Mouse (Mus musculus) adrenal gland, postnatal 4 days (tissue): Measurements from ENCODE around the gene Dennd1b. TPM values are rescaled to one million over a fixed set of nuclear protein-coding genes. Genes with fewer than 3 reads are reported as not detected.

ENCODE experiments used
- DNase-seq, 2 experiments: peaks; one replicate each; pipeline ENCODE4 v3.0.0; 2021 to 2022; ENCODE audit warnings: low spot score in 2 of 2, mixed read lengths in 2 of 2
- total RNA-seq, 2 experiments: library from RNA; stranded (reverse); gene quantifications; 2 replicates each; pipeline ENCODE4 v1.2.3; 2021

Gene Dennd1b
- total RNA-seq, 2 experiments from 2014 or later = 25.0 to 26.2 TPM

- no peak for DNase-seq
Measured at GRCm38 (mm10) chr1:138962266-138963101, 751 bp upstream of the Dennd1b start.

GRCm38 (mm10) chr1:138963868-138964458 is 728 bp downstream of the Dennd1b start:
- DNase-seq = no peak

DNA sequence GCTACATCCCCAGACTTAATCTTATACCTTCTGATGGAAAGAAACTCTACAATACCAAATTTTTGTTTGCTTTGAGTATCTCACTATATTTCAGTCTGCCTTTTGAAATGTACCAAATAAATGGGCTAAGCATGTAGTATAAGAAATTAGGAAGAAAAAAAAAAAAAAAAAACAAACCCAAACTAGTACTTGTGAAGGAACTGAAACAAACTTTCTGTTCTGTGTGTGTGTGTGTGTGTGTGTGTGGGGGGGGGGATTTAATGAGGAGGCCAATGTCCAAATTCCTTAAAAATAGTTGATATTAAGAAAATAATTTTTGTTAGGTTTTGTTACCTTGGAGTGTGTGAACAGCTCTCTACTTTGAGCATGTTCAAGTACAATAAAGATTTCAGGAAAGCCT is 1.8 kb downstream of the Dennd1b start:
- DNase-seq = no peak

DNA sequence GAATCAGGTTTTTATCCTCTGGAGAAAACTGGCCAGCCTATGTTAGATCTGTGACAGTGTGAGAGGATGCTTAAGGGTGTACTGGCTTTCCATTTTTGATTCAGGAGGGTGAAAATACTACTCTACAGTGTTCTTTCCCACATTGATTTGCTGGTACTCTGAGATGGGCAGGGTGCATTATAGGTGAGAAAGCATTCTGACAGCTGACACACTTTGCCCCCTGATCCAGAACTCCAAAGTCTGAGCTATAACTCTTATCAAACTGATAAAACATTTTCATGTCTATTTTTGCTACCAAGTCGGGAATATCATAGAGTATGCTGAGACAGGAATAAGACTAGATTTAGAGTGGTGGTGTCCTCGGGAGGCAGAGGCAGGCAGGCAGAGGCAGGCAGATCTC is 2.3 kb downstream of the Dennd1b start:
- no peak for DNase-seq

- no peak for DNase-seq
Measured at GRCm38 (mm10) chr1:138967450-138967849, 4.2 kb downstream of the Dennd1b start.

GRCm38 (mm10) chr1:138970053-138970452 is 6.8 kb downstream of the Dennd1b start:
- no peak for DNase-seq

DNA sequence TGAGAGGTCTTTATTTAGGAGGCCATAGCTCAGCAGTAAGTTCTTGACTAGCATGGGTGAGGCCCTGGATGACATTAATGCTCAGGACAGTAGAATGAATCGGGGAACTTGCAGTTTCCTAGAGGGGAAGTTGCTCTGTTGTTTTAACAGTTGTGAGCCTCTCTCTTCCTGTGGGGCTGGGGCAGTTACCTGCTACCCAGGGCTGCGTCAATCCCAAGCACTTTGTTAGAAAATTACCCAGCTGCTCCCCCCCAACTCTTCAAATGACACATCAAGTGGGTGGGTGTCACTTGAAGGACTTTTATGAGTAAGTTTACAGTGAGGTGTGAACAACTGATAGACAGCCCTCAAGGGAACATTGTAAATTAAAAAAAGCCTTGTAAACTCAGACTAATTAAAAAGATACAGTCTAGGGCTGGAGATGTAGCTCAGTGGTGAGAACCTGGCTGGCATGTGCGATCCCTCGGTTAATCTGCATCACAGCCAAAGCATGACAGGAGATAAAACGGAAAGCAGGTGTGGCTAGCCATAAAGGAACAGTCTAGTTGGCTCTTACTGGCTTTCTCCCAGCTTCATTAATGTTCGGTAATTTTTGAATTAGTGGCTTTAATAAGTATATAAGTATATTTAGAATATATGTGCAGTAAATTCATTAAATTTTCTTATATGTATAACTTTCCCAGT is 10.4 kb downstream of the Dennd1b start:
- no peak for DNase-seq

DNA sequence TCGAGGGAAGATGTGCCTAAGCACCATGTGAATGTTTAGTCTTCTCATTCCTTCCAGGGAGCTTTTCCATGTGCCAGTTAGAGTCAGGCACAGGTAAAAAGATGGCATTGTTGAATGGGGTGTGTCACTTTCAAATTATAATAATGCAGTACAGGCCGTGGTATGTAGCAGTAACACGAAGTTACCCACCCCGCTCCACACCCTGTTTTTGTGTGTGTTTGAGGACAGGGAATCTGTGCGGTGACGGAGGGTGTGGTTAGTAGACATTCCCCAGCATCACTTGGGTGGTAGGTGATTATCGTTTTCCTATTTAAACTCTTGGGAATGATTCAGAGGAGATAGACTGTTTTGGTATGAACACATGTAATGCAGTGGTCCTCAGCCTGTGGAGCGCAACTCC is 11.6 kb downstream of the Dennd1b start:
- DNase-seq = no peak

- no peak for DNase-seq
Measured at GRCm38 (mm10) chr1:138975945-138976344, 12.7 kb downstream of the Dennd1b start.

- DNase-seq = no peak
Measured at GRCm38 (mm10) chr1:138982203-138982602, 19.0 kb downstream of the Dennd1b start.

GRCm38 (mm10) chr1:138982611-138983010 is 19.4 kb downstream of the Dennd1b start:
- no peak for DNase-seq

GRCm38 (mm10) chr1:138983064-138983463 is 19.8 kb downstream of the Dennd1b start:
- DNase-seq = no peak

DNA sequence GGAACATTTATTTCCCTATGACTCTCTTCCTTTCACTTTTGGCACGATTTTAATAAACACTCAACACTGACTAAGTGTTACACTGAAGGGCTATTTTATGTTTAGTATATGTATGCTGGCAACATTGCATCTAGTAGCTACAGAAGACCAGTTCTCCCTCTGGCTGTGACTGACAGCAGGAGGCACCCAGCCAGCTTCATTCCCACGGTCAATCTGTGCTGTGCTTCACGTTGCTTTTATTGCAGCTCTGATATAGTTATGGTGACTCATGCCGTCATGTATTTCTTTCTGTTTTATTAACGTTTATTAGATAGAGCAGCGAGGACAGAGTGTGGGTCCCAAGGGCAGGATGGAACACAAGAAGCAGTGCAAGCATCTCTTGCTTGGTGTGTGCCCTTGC is 20.2 kb downstream of the Dennd1b start:
- DNase-seq = no peak

- no peak for DNase-seq
Measured at GRCm38 (mm10) chr1:138984161-138984560, 20.9 kb downstream of the Dennd1b start.

DNA sequence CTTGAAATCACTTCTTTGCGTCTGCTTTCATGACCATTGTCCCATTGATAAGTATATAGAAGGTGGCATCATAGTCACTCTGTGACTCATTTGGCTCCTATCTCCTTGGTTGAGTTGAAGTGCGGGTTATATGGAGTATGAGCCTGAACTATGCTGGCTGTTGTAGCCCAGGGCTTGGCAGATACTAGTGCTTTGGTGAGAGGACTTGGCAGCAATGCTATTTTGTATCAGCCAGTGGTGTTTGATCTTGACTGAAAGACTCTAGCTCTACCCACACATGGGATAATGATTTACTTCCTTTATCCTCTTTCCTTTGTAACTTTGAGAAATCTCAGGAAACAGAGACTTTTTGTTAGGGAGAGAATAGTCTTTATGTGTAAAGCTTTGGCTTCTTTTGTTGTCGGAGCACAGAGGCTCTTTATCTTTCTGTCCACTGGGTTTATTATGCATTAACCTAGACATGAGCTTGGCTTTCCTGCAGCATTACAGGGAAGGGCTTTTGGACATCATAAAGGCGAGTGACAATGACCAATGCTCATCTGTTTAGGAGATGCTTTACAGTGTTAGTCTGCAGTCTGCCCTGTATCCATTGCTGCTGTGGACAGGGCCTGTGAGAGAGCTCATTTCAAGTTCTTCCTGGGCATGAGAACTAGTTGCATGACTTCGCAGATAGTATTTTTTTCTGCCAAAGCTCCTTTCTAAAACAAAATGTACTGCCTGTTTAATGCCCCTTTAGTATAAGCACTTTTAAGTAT is 29.3 kb downstream of the Dennd1b start:
- DNase-seq = no peak

GRCm38 (mm10) chr1:138995621-138996380 is 32.6 kb downstream of the Dennd1b start:
- DNase-seq = no peak

- no peak for DNase-seq
Measured at GRCm38 (mm10) chr1:138996663-138997062, 33.4 kb downstream of the Dennd1b start.

- DNase-seq = no peak
Measured at GRCm38 (mm10) chr1:139000675-139001379, 37.6 kb downstream of the Dennd1b start.

- no peak for DNase-seq
Measured at GRCm38 (mm10) chr1:139003503-139003902, 40.3 kb downstream of the Dennd1b start.

DNA sequence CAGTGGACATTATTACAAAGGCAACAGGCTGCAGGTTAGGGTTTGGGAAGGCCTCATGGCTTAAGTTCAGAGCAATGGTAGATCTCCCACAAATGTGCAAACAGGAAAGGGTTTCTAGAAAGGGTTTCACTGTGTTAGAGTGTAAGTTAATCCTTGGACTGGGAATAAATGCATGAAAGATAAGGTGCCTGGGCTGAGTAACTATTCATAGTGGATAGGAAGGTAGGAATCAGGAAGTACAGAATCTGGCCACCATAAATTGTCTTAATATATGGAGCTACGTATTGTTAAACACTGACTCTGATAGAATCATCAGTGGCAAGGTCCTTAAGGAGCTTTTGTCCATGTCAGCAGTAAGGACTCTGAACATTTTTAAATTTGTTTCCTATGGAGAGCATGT is 42.8 kb downstream of the Dennd1b start:
- DNase-seq = no peak
